Mouse (Mus musculus) thymus, postnatal 36 days (tissue): ENCODE measurements around the gene Rtn4ip1.

Source experiments
- DNase-seq, 2 experiments: peaks; one replicate each; pipeline ENCODE4 v3.0.0; 2022; ENCODE audit warnings: mixed read lengths in 2 of 2

The Rtn4ip1 gene

DNA sequence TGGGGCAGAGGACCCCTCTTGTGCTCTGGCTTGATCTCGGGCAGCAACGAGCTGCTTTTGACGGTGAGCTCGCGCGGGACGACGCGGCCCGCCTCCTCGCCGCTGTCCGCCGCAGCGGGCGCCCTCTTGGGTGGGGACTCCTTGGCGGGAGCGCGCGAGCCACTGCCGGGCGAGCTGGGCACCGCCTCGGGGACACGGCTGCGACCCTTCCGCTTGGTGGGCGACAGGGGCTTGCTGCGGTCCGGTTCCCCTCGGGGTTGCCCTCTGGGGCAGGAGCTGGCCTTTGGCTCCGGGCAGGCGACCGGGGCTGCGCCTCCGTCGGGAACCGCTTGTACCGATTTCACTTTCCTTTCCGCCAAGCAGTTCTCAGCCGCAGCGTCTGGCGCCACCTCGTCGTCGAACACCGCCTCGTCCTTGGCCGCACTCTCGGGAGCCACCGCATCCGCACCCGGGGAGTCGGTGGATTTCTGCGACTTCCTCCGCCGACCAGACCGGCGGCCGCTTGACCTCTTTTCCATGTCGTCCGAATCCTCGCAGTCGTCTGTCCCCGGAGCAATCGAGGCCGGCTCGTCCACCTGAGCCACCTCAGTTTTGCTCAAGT is 102.0 kb downstream of the Rtn4ip1 start:
- peak; percentile 72 to 73 for DNase-seq

DNA sequence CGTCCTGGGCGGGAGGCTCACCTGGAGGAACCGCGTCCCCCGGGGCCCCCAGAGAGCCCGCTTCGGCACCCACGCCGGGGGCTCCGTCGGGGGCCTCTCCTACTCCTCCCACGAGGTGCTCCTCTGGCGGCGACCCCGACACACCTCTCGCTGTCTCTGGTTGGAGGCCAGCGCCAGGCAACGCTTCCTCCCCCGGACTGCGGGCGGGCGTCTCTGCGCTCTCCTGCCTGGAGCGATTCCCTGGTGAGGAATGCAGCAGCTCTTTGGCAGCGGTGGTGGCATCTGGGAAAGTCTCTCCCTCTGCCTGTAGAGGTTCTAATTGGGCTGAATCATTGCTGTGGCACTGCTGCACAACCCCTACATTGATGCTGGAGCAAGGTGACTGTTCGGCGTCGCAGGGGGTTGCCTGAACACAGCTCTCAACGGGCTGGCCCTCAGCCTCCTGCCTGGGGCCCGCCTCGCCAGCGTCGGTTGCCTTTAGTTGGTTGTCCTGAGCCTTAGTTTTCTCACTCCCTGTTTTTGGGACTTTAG is 102.7 kb downstream of the Rtn4ip1 start:
- DNase-seq = peak in 1 of 2 experiments; percentile 28

DNA sequence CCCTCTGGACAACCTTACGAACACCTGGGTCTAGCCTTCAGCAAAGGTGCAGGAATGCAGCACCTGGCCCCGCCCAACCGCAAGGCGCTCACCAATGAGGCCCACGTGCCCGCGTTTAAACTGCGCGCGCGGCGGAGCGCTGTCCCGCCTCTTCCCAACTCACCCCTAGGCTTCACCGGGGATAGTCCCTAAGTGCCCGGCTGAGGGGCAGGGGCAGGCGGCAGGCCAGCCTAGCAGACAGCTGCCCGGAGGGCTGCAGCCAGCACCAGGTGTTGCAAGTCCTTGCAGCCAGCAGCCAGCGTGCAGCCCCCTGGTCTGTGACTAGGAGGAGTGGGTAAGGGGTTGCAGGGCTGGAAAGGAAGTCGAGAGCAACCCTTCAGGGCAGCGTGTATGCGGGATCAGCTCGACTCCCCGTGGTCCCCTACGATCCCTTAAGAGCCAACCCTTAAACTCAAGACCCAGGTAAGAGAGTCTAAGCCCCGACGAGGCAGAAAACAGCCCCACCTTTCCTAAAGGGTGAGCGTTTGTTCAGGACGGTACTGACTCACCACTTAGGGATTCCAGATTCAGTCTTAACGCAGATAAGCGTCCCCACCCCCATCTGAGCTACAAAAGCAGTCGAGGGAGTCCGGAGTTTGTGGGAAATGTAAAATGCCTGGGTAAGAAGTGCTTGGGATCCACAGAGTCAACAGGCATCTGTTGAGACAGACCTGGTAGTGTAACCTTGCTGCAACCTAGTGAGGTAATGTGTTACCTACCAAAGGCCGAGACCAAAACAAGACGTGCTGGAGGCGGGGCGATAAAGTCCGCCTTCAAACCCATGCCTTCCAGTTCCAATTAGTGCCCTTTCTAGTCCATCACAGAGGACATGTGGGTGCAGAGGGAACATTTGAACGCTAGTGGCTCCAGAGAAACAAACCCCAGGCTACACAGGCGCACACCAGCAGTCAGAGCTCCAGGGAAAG is 104.4 kb downstream of the Rtn4ip1 start:
- DNase-seq = peak; percentile 28 to 41
